Mouse (Mus musculus) brain, embryonic 14.5 days (tissue): ENCODE data around the gene Saxo1.

Experiments
- CTCF ChIP-seq: fragments of 200-500 bp; IDR thresholded peaks from 2 replicates; pipeline ENCODE4 v1.5.1; 2012; ENCODE audit warnings: inconsistent platforms, mild to moderate bottlenecking, moderate library complexity, borderline replicate concordance; ENCODE audit not compliant: insufficient read depth, insufficient read length; ENCODE audit errors: extremely low read depth
- POLR2A ChIP-seq: fragments of 200-500 bp; IDR thresholded peaks from 2 replicates; pipeline ENCODE4 v1.6.1; 2012; ENCODE audit warnings: mild to moderate bottlenecking, inconsistent platforms, borderline replicate concordance; ENCODE audit not compliant: poor library complexity, insufficient read depth, insufficient read length, severe bottlenecking; ENCODE audit errors: extremely low read depth

- TF ChIP-seq CTCF, result no peak
- TF ChIP-seq POLR2A, result no peak
Observed at GRCm38 (mm10) chr4:86580056-86580455, 21.9 kb upstream of the Saxo1 start.
